Mouse (Mus musculus): ENCODE data around the gene Tnnt2.

GRCm38 (mm10) chr1:135853200-135853599 lies 17.0 kb downstream of the Tnnt2 start:
- TF ChIP-seq CTCF (IDR thresholded peaks at IDR 0.05; ENCODE audit: low read depth, low read length) (no peak), POLR2A (IDR thresholded peaks at IDR 0.05; ENCODE audit: borderline replicate concordance, low read depth, low read length) (no peak)
